ENCODE assay signal across 9 mouse cellular contexts in the genomic region with DNA sequence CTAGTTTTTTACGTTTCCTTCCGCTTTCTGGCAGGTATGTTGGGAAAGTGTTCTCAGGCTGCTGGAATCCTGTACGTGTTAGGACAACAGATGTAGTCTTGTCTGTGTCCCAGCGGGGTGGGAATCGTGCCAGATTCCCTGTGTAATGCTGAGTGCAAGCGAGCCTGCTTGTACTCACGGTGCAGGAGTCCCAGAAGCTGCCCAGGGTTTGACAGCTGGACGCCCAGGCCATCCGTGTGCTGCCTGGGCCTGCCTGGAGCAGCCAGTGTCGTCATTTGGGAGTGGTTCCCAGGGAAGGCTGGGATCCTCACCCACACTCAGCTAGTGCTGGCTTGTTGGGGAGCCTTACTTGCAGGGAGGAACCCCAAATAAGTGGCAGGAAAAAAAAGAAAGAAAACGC. TPM values are rescaled to one million over a fixed set of nuclear protein-coding genes. Genes with fewer than 3 reads are reported as not detected.
A peak's percentile ranks its signal among the peaks of the same experiment; 100 is the strongest.
DNase-seq lines count a peak whose midpoint lies in the region; ATAC-seq and TF ChIP-seq lines count a peak whose summit lies in the region.
"Had no signal": no experiment of that assay in that cellular context is flagged by ENCODE, and none has a peak within 500 bp of the region (broad histone marks: within the 10 kb centered on the region; RNA-seq: fewer than 3 reads in every experiment).

No protein-coding gene starts in this region.

- no peak for TF ChIP-seq POLR2A in limb, embryonic 14.5 days (IDR thresholded peaks at IDR 0.05; ENCODE audit: borderline replicate concordance, extremely low read depth, insufficient read depth, insufficient read length)

- H3K4me3 ChIP-seq in embryonic facial prominence, embryonic 13.5 days: no peak overlapping the region
- no peak overlapping the region for H3K4me3 ChIP-seq in embryonic facial prominence, embryonic 10.5 days
- H3K4me3 ChIP-seq in lung, embryonic 16.5 days (ENCODE audit: low read length): no peak overlapping the region
- H3K4me3 ChIP-seq in limb, embryonic 14.5 days (replicated peaks; ENCODE audit: low read length): no peak overlapping the region
- no peak overlapping the region for H3K4me3 ChIP-seq in midbrain, embryonic 11.5 days (ENCODE audit: low read depth, low read length)

- H3K36me3 ChIP-seq in embryonic facial prominence, embryonic 13.5 days: no peaks in the 10 kb centered on the region
- no peaks in the 10 kb centered on the region for H3K36me3 ChIP-seq in embryonic facial prominence, embryonic 10.5 days (replicated peaks)
- H3K36me3 ChIP-seq in lung, embryonic 16.5 days (ENCODE audit: control insufficient read depth, insufficient read depth, low read length): no peaks in the 10 kb centered on the region
- H3K36me3 ChIP-seq in limb, embryonic 14.5 days (ENCODE audit: control insufficient read depth, insufficient read depth, low read length): no peaks in the 10 kb centered on the region
- H3K36me3 ChIP-seq in midbrain, embryonic 11.5 days (ENCODE audit: control insufficient read depth, insufficient read depth, low read length): no peaks in the 10 kb centered on the region

- DNase-seq in embryonic facial prominence, embryonic 10.5 days (ENCODE audit: low spot score): no peak
- DNase-seq in lung, adult 18-20 months: no peak
- peak; percentile 98 for DNase-seq in heart, adult 11 months
- DNase-seq in limb, embryonic 14.5 days (ENCODE audit: low spot score): peak; percentile 78
- peak; percentile 23 for DNase-seq in yolk sac, embryonic 10.5 days (ENCODE audit: low spot score)
- no peak for DNase-seq in midbrain, embryonic 11.5 days (ENCODE audit: low spot score, missing footprints)

- no peak overlapping the region for H3K9ac ChIP-seq in embryonic facial prominence, embryonic 13.5 days
- H3K9ac ChIP-seq in lung, embryonic 16.5 days (ENCODE audit: low read length): no peak overlapping the region
- H3K9ac ChIP-seq in limb, embryonic 14.5 days (ENCODE audit: low read depth, low read length, severe bottlenecking): no peak overlapping the region; the same call in 1 of the 2 replicates
- no peak overlapping the region for H3K9ac ChIP-seq in midbrain, embryonic 11.5 days (ENCODE audit: low read length)
- H3K9ac ChIP-seq: liver, embryonic 14.5 days had no signal

- ATAC-seq in embryonic facial prominence, embryonic 13.5 days (ENCODE audit: insufficient number of reproducible peaks, insufficient read depth, low FRiP score, low TSS enrichment, low read depth): peak; percentile 80
- ATAC-seq in lung, embryonic 16.5 days (ENCODE audit: low read depth): peak; percentile 86
- ATAC-seq in limb, embryonic 14.5 days (ENCODE audit: low FRiP score, low read depth): peak; percentile 75
- ATAC-seq in midbrain, embryonic 11.5 days (ENCODE audit: low FRiP score): no peak

- H3K4me1 ChIP-seq in embryonic facial prominence, embryonic 13.5 days: no peaks in the 10 kb centered on the region
- peaks cover 7% of the 10 kb centered on the region; the same call in 1 of the 2 replicates for H3K4me1 ChIP-seq in embryonic facial prominence, embryonic 10.5 days
- H3K4me1 ChIP-seq in lung, embryonic 16.5 days (replicated peaks; ENCODE audit: control insufficient read depth, insufficient read depth, low read length): peaks cover 5% of the 10 kb centered on the region
- H3K4me1 ChIP-seq in limb, embryonic 14.5 days (ENCODE audit: control insufficient read depth, insufficient read depth, low read length): no peaks in the 10 kb centered on the region
- H3K4me1 ChIP-seq in midbrain, embryonic 11.5 days (ENCODE audit: control insufficient read depth, insufficient read depth, low read length): no peaks in the 10 kb centered on the region

- H3K27ac ChIP-seq in embryonic facial prominence, embryonic 13.5 days: no peak overlapping the region
- H3K27ac ChIP-seq in embryonic facial prominence, embryonic 10.5 days (replicated peaks): no peak overlapping the region
- H3K27ac ChIP-seq in lung, embryonic 16.5 days (ENCODE audit: low read length): no peak overlapping the region
- 0 out of 2 replicates have a peak overlapping the region, but pooled peaks have one; percentile 8 for H3K27ac ChIP-seq in limb, embryonic 14.5 days (replicated peaks; ENCODE audit: low read depth, low read length)
- H3K27ac ChIP-seq in midbrain, embryonic 11.5 days (ENCODE audit: low read depth, low read length): no peak overlapping the region
- H3K27ac ChIP-seq: liver, embryonic 14.5 days had no signal

- 44% methylated on average over 11 of the region's 11 CpGs for WGBS in embryonic facial prominence, embryonic 13.5 days
- 56% methylated on average over 11 of the region's 11 CpGs for WGBS in embryonic facial prominence, embryonic 10.5 days
- 26% methylated on average over 11 of the region's 11 CpGs for WGBS in lung, embryonic 16.5 days
- 34% methylated on average over 11 of the region's 11 CpGs for WGBS in limb, embryonic 14.5 days
- 58% methylated on average over 11 of the region's 11 CpGs for WGBS in midbrain, embryonic 11.5 days

- peaks cover 7% of the 10 kb centered on the region for H3K27me3 ChIP-seq in embryonic facial prominence, embryonic 13.5 days
- peaks cover 18% of the 10 kb centered on the region for H3K27me3 ChIP-seq in embryonic facial prominence, embryonic 10.5 days (replicated peaks; ENCODE audit: low read depth, poor library complexity, severe bottlenecking)
- no peaks in the 10 kb centered on the region for H3K27me3 ChIP-seq in lung, embryonic 16.5 days (ENCODE audit: control insufficient read depth, insufficient read depth, low read depth, low read length)
- H3K27me3 ChIP-seq in limb, embryonic 14.5 days (ENCODE audit: control insufficient read depth, insufficient read depth, low read length): no peaks in the 10 kb centered on the region
- H3K27me3 ChIP-seq in midbrain, embryonic 11.5 days (ENCODE audit: control insufficient read depth, insufficient read depth, low read length): peaks cover 7% of the 10 kb centered on the region

- H3K9me3 ChIP-seq in embryonic facial prominence, embryonic 13.5 days: no peaks in the 10 kb centered on the region
- no peaks in the 10 kb centered on the region for H3K9me3 ChIP-seq in embryonic facial prominence, embryonic 10.5 days
- no peaks in the 10 kb centered on the region for H3K9me3 ChIP-seq in lung, embryonic 16.5 days (ENCODE audit: control insufficient read depth, low read length)
- H3K9me3 ChIP-seq in limb, embryonic 14.5 days (ENCODE audit: control insufficient read depth, low read length): no peaks in the 10 kb centered on the region
- H3K9me3 ChIP-seq in midbrain, embryonic 11.5 days (ENCODE audit: control insufficient read depth, low read length): no peaks in the 10 kb centered on the region

- no peak overlapping the region for H3K4me2 ChIP-seq in embryonic facial prominence, embryonic 13.5 days
- H3K4me2 ChIP-seq in lung, embryonic 16.5 days (ENCODE audit: low read depth, low read length): no peak overlapping the region
- H3K4me2 ChIP-seq in limb, embryonic 14.5 days (replicated peaks; ENCODE audit: low read depth, low read length, severe bottlenecking): no peak overlapping the region
- no peak overlapping the region for H3K4me2 ChIP-seq in midbrain, embryonic 11.5 days

RNA-seq across cellular contexts. Expression of a gene that starts 11.6 kb away (rescaled TPM):
- polyA plus RNA-seq in embryonic facial prominence, embryonic 13.5 days (2015; fragmentation: Nextera tagmentation; extraction: Ambion mirVana): 20.1 and 21.5 TPM in 2 replicates
- polyA plus RNA-seq in embryonic facial prominence, embryonic 10.5 days (2016; fragmentation: Nextera tagmentation; extraction: Ambion mirVana): 3.6 and 3.8 TPM in 2 replicates
- 7.3 and 7.7 TPM in 2 replicates for polyA plus RNA-seq in lung, embryonic 16.5 days (2015; fragmentation: Nextera tagmentation; extraction: Ambion mirVana)
- 15.6 and 24.9 TPM in 2 replicates for polyA plus RNA-seq in limb, embryonic 14.5 days (2012; rRNA removed)
- 39.4 and 50.1 TPM in 2 replicates for polyA plus RNA-seq in limb, embryonic 14.5 days (2014; fragmentation: Nextera tagmentation; extraction: Ambion mirVana)
- polyA plus RNA-seq in midbrain, embryonic 11.5 days (2014; fragmentation: Nextera tagmentation; extraction: Ambion mirVana): 0.57 and 0.71 TPM in 2 replicates

RNA-seq across cellular contexts. Expression of a gene that starts 42.1 kb away (rescaled TPM):
- 48.2 and 56.2 TPM in 2 replicates for polyA plus RNA-seq in embryonic facial prominence, embryonic 13.5 days (2015; fragmentation: Nextera tagmentation; extraction: Ambion mirVana)
- polyA plus RNA-seq in embryonic facial prominence, embryonic 10.5 days (2016; fragmentation: Nextera tagmentation; extraction: Ambion mirVana): 35.2 and 36.2 TPM in 2 replicates
- polyA plus RNA-seq in lung, embryonic 16.5 days (2015; fragmentation: Nextera tagmentation; extraction: Ambion mirVana): 35.7 and 39.0 TPM in 2 replicates
- 41.0 and 54.2 TPM in 2 replicates for polyA plus RNA-seq in limb, embryonic 14.5 days (2012; rRNA removed)
- 30.1 and 38.9 TPM in 2 replicates for polyA plus RNA-seq in limb, embryonic 14.5 days (2014; fragmentation: Nextera tagmentation; extraction: Ambion mirVana)
- polyA plus RNA-seq in midbrain, embryonic 11.5 days (2014; fragmentation: Nextera tagmentation; extraction: Ambion mirVana): 36.0 and 39.8 TPM in 2 replicates

Comparison
In these comparisons a context has a peak if more than half of its experiments do, and no peak if none do; other contexts are left out.
1. DNase-seq: peak in heart, adult 11 months (single experiment), limb, embryonic 14.5 days (single experiment) and yolk sac, embryonic 10.5 days (single experiment); none in embryonic facial prominence, embryonic 10.5 days (single experiment), lung, adult 18-20 months (0 of 2) and midbrain, embryonic 11.5 days (single experiment).